ENCODE assay signal across 12 mouse cellular contexts in genomic region chr19:47188515-47189128, GRCm38 (mm10). TPM values are rescaled to one million over a fixed set of nuclear protein-coding genes. Genes with fewer than 3 reads are reported as not detected.
A peak's percentile ranks its signal among the peaks of the same experiment; 100 is the strongest.
DNase-seq lines count a peak whose midpoint lies in the region; ATAC-seq lines count a peak whose summit lies in the region.
"Had no signal": no experiment of that assay in that cellular context is flagged by ENCODE, and none has a peak within 500 bp of the region (broad histone marks: within the 10 kb centered on the region; RNA-seq: fewer than 3 reads in every experiment).

No protein-coding gene starts in this region.

- H3K36me3 ChIP-seq in heart, embryonic 11.5 days (ENCODE audit: control insufficient read depth, insufficient read depth, low read length): no peaks in the 10 kb centered on the region
- no peaks in the 10 kb centered on the region for H3K36me3 ChIP-seq in embryonic facial prominence, embryonic 11.5 days (replicated peaks; ENCODE audit: control insufficient read depth, insufficient read depth, low read depth, low read length)
- no peaks in the 10 kb centered on the region for H3K36me3 ChIP-seq in midbrain, embryonic 10.5 days
- H3K36me3 ChIP-seq: embryonic facial prominence, embryonic 13.5 days; limb, embryonic 15.5 days had no signal

- peaks cover 5% of the 10 kb centered on the region; the same call in 1 of the 2 replicates for H3K4me1 ChIP-seq in heart, embryonic 11.5 days (ENCODE audit: control insufficient read depth, insufficient read depth, low read length)
- no peaks in the 10 kb centered on the region for H3K4me1 ChIP-seq in embryonic facial prominence, embryonic 11.5 days (ENCODE audit: control insufficient read depth, insufficient read depth, low read length)
- H3K4me1 ChIP-seq in midbrain, embryonic 10.5 days: peaks cover 23% of the 10 kb centered on the region

- DNase-seq in heart, postnatal 25 days (ENCODE audit: low spot score): no peak
- DNase-seq in MN1 (ENCODE audit: low spot score): peak; percentile 88
- DNase-seq in embryonic facial prominence, embryonic 11.5 days (ENCODE audit: low spot score): peak; percentile 23
- no peak for DNase-seq in midbrain, embryonic 10.5 days (ENCODE audit: low spot score)
- no peak for DNase-seq in thymus, adult 18-20 months
- no peak for DNase-seq in layer of hippocampus, postnatal 25 days (ENCODE audit: extremely low spot score in 1 of 2, low spot score in 1 of 2)
- no peak for DNase-seq in ovary, postnatal 36 days (ENCODE audit: low spot score)

- no peaks in the 10 kb centered on the region for H3K27me3 ChIP-seq in heart, embryonic 11.5 days (ENCODE audit: control insufficient read depth, insufficient read depth, low read length)
- no peaks in the 10 kb centered on the region for H3K27me3 ChIP-seq in embryonic facial prominence, embryonic 11.5 days (ENCODE audit: control insufficient read depth, insufficient read depth, low read length)
- peaks cover 3% of the 10 kb centered on the region; the same call in 1 of the 2 replicates for H3K27me3 ChIP-seq in midbrain, embryonic 10.5 days (ENCODE audit: low read depth, poor library complexity, severe bottlenecking)
- H3K27me3 ChIP-seq: embryonic facial prominence, embryonic 13.5 days; limb, embryonic 15.5 days had no signal

- H3K4me3 ChIP-seq in heart, embryonic 11.5 days (ENCODE audit: low read depth, low read length): no peak overlapping the region
- no peak overlapping the region for H3K4me3 ChIP-seq in embryonic facial prominence, embryonic 11.5 days (ENCODE audit: low read depth, low read length)
- H3K4me3 ChIP-seq in midbrain, embryonic 10.5 days: no peak overlapping the region
- H3K4me3 ChIP-seq: embryonic facial prominence, embryonic 13.5 days; limb, embryonic 15.5 days had no signal

- no peak overlapping the region for H3K27ac ChIP-seq in heart, embryonic 11.5 days (ENCODE audit: low read depth, low read length)
- no peak overlapping the region for H3K27ac ChIP-seq in embryonic facial prominence, embryonic 11.5 days (replicated peaks; ENCODE audit: low read depth, low read length)
- 0 out of 2 replicates have a peak overlapping the region, but pooled peaks have one; percentile 33 for H3K27ac ChIP-seq in midbrain, embryonic 10.5 days (replicated peaks)
- H3K27ac ChIP-seq: embryonic facial prominence, embryonic 13.5 days; limb, embryonic 15.5 days had no signal

- 68% methylated on average over 11 of the region's 11 CpGs for WGBS in heart, embryonic 11.5 days (ENCODE audit: insufficient replicate concordance)
- 62% methylated on average over 11 of the region's 11 CpGs for WGBS in embryonic facial prominence, embryonic 11.5 days
- WGBS in midbrain, embryonic 10.5 days: 86% methylated on average over 11 of the region's 11 CpGs

- 0 out of 2 replicates have a peak, but pooled peaks have one; percentile 31 for ATAC-seq in heart, embryonic 11.5 days (replicated peaks; ENCODE audit: insufficient number of reproducible peaks, low FRiP score, low TSS enrichment)
- peak; percentile 67; the same call in 1 of the 2 replicates for ATAC-seq in embryonic facial prominence, embryonic 11.5 days (replicated peaks; ENCODE audit: insufficient number of reproducible peaks, low FRiP score, low TSS enrichment, low read depth)

- no peaks in the 10 kb centered on the region for H3K9me3 ChIP-seq in heart, embryonic 11.5 days (replicated peaks; ENCODE audit: control insufficient read depth, low read length)
- no peaks in the 10 kb centered on the region for H3K9me3 ChIP-seq in embryonic facial prominence, embryonic 11.5 days (replicated peaks; ENCODE audit: control insufficient read depth, low read length)
- 0 out of 2 replicates have a peak, but pooled peaks cover 3% of the 10 kb centered on the region for H3K9me3 ChIP-seq in midbrain, embryonic 10.5 days (replicated peaks)
- H3K9me3 ChIP-seq: embryonic facial prominence, embryonic 13.5 days; limb, embryonic 15.5 days had no signal

- intact Hi-C loops in heart, postnatal 25 days (cut with DNase I): no loop called here

- H3K9ac ChIP-seq in heart, embryonic 11.5 days (ENCODE audit: low read depth, low read length): no peak overlapping the region
- no peak overlapping the region for H3K9ac ChIP-seq in embryonic facial prominence, embryonic 11.5 days (replicated peaks; ENCODE audit: low read length)
- H3K9ac ChIP-seq: embryonic facial prominence, embryonic 13.5 days; limb, embryonic 15.5 days had no signal

- no peak overlapping the region for H3K4me2 ChIP-seq in heart, embryonic 11.5 days
- H3K4me2 ChIP-seq in embryonic facial prominence, embryonic 11.5 days (ENCODE audit: low read depth, low read length): no peak overlapping the region
- H3K4me2 ChIP-seq: embryonic facial prominence, embryonic 13.5 days; limb, embryonic 15.5 days had no signal

RNA-seq across cellular contexts. Expression of gene Neurl1a, which starts 10.0 kb away (rescaled TPM):
- polyA plus RNA-seq in heart, embryonic 11.5 days (2014; fragmentation: Nextera tagmentation; extraction: Ambion mirVana): 3.0 and 3.2 TPM in 2 replicates
- total RNA-seq in heart, postnatal 25 days (2021): 1 to 10 TPM; 1.0 to 1.1 TPM
- polyA plus RNA-seq in embryonic facial prominence, embryonic 11.5 days (2014; fragmentation: Nextera tagmentation; extraction: Ambion mirVana): 2.9 and 3.2 TPM in 2 replicates
- 4.4 and 5.0 TPM in 2 replicates for polyA plus RNA-seq in midbrain, embryonic 10.5 days (2016; fragmentation: Nextera tagmentation; extraction: Ambion mirVana)
- 100 to 1,000 TPM; 186 to 192 TPM for total RNA-seq in layer of hippocampus, postnatal 25 days (2021)
- total RNA-seq: hematopoietic stem cell, adult 5-6 weeks had no signal

RNA-seq across cellular contexts. Expression of gene Calhm3, which starts 31.1 kb away (rescaled TPM):
- not detected in 2 replicates for polyA plus RNA-seq in heart, embryonic 11.5 days (2014; fragmentation: Nextera tagmentation; extraction: Ambion mirVana)
- not detected for total RNA-seq in heart, postnatal 25 days (2021)
- not detected in 2 replicates for polyA plus RNA-seq in embryonic facial prominence, embryonic 11.5 days (2014; fragmentation: Nextera tagmentation; extraction: Ambion mirVana)
- not detected in 2 replicates for polyA plus RNA-seq in midbrain, embryonic 10.5 days (2016; fragmentation: Nextera tagmentation; extraction: Ambion mirVana)
- total RNA-seq in layer of hippocampus, postnatal 25 days (2021): not detected
- total RNA-seq: hematopoietic stem cell, adult 5-6 weeks had no signal
- polyA plus RNA-seq: C2C12; embryonic facial prominence, embryonic 13.5 days; limb, embryonic 15.5 days had no signal

RNA-seq across cellular contexts. Expression of gene Calhm1, which starts 44.6 kb away (rescaled TPM):
- polyA plus RNA-seq in heart, embryonic 11.5 days (2014; fragmentation: Nextera tagmentation; extraction: Ambion mirVana): not detected in 2 replicates
- total RNA-seq in heart, postnatal 25 days (2021): not detected
- polyA plus RNA-seq in embryonic facial prominence, embryonic 11.5 days (2014; fragmentation: Nextera tagmentation; extraction: Ambion mirVana): not detected in 2 replicates
- not detected in 2 replicates for polyA plus RNA-seq in midbrain, embryonic 10.5 days (2016; fragmentation: Nextera tagmentation; extraction: Ambion mirVana)
- not detected for total RNA-seq in layer of hippocampus, postnatal 25 days (2021)
- total RNA-seq: hematopoietic stem cell, adult 5-6 weeks had no signal
- polyA plus RNA-seq: C2C12; embryonic facial prominence, embryonic 13.5 days; limb, embryonic 15.5 days had no signal

RNA-seq across cellular contexts. Expression of gene Calhm2, which starts 50.5 kb away (rescaled TPM):
- 1.4 and 2.2 TPM in 2 replicates for polyA plus RNA-seq in heart, embryonic 11.5 days (2014; fragmentation: Nextera tagmentation; extraction: Ambion mirVana)
- 1 to 10 TPM; 3.4 to 3.9 TPM for total RNA-seq in heart, postnatal 25 days (2021)
- 1.3 and 1.7 TPM in 2 replicates for polyA plus RNA-seq in embryonic facial prominence, embryonic 11.5 days (2014; fragmentation: Nextera tagmentation; extraction: Ambion mirVana)
- 1.7 and 1.8 TPM in 2 replicates for polyA plus RNA-seq in midbrain, embryonic 10.5 days (2016; fragmentation: Nextera tagmentation; extraction: Ambion mirVana)
- total RNA-seq in layer of hippocampus, postnatal 25 days (2021): 1 to 10 TPM; 4.9 to 5.2 TPM

Comparison
In these comparisons a context has a peak if more than half of its experiments do, and no peak if none do; other contexts are left out.
1. DNase-seq: peak in MN1 (single experiment) and embryonic facial prominence, embryonic 11.5 days (single experiment); none in heart, postnatal 25 days (single experiment), midbrain, embryonic 10.5 days (single experiment), thymus, adult 18-20 months (0 of 2), layer of hippocampus, postnatal 25 days (0 of 2) and ovary, postnatal 36 days (single experiment).